Mouse (Mus musculus) ES-E14 (cell line): ENCODE results near the gene Cbfa2t3.

Experiments
- CHD2 ChIP-seq: IDR thresholded peaks from 2 replicates; pipeline ENCODE4 v1.6.1; 2014; ENCODE audit warnings: mild to moderate bottlenecking, low read depth, low read length, inconsistent platforms
- MAFK ChIP-seq: IDR thresholded peaks from 2 replicates; pipeline ENCODE4 v1.6.1; 2014; ENCODE audit warnings: mild to moderate bottlenecking, low read depth, low read length, inconsistent platforms; ENCODE audit not compliant: insufficient read depth
- ZC3H11A ChIP-seq: IDR thresholded peaks from 2 replicates; pipeline ENCODE4 v1.6.1; 2012; ENCODE audit warnings: low read depth, mild to moderate bottlenecking, inconsistent platforms, low read length, borderline replicate concordance
- ZNF384 ChIP-seq: IDR thresholded peaks from 2 replicates; pipeline ENCODE4 v1.6.1; 2012; ENCODE audit warnings: low read depth, low read length, inconsistent platforms

- TF ChIP-seq ZC3H11A, result no peak
- no peak for TF ChIP-seq MAFK
- TF ChIP-seq CHD2, result no peak
- TF ChIP-seq ZNF384, result no peak
Measured at GRCm38 (mm10) chr8:122735542-122736473, 36.9 kb upstream of the Cbfa2t3 start.
